Mouse (Mus musculus): ENCODE measurements at regions not wholly inside any gene's neighbourhood (a gene's known extent, or its start where the extent isn't known, plus 50 kb on each side); places are given as distances from the start of the nearest gene placed in this dataset.

- DNase-seq (ENCODE audit: low read depth, low spot score): no peak
Observed at GRCm38 (mm10) chr7:115192482-115192881, 449.0 kb downstream of the Insc start.

GRCm38 (mm10) chr7:115192992-115193761 lies 449.7 kb downstream of the Insc start:
- DNase-seq (ENCODE audit: low read depth, low spot score): no peak

GRCm38 (mm10) chr7:115204916-115205315 lies 461.4 kb downstream of the Insc start:
- DNase-seq (ENCODE audit: low read depth, low spot score): no peak

GRCm38 (mm10) chr7:115206479-115207134 lies 463.1 kb downstream of the Insc start:
- no peak for DNase-seq (ENCODE audit: low read depth, low spot score)

GRCm38 (mm10) chr7:115208781-115209180 lies 465.3 kb downstream of the Insc start:
- DNase-seq (ENCODE audit: low read depth, low spot score): no peak

- no peak for DNase-seq (ENCODE audit: low read depth, low spot score)
Observed at GRCm38 (mm10) chr7:115210012-115210411, 466.5 kb downstream of the Insc start.

- peak; percentile 42 for DNase-seq (ENCODE audit: low read depth, low spot score)
Observed at GRCm38 (mm10) chr7:115216838-115217237, 473.3 kb downstream of the Insc start.

- DNase-seq (ENCODE audit: low read depth, low spot score): no peak
Observed at GRCm38 (mm10) chr7:115217255-115217654, 473.8 kb downstream of the Insc start.

GRCm38 (mm10) chr7:115217712-115218111 lies 474.2 kb downstream of the Insc start:
- DNase-seq (ENCODE audit: low read depth, low spot score): no peak

- no peak for DNase-seq (ENCODE audit: low read depth, low spot score)
Observed at GRCm38 (mm10) chr7:115218596-115219180, 475.2 kb downstream of the Insc start.

- no peak for DNase-seq (ENCODE audit: low read depth, low spot score)
Observed at GRCm38 (mm10) chr7:115222642-115223041, 479.1 kb downstream of the Insc start.

GRCm38 (mm10) chr7:115230525-115230924 lies 487.0 kb downstream of the Insc start:
- DNase-seq (ENCODE audit: low read depth, low spot score): no peak

- no peak for DNase-seq (ENCODE audit: low read depth, low spot score)
Observed at GRCm38 (mm10) chr7:115233850-115234436, 490.4 kb downstream of the Insc start.

- DNase-seq (ENCODE audit: low read depth, low spot score): no peak
Observed at GRCm38 (mm10) chr7:115237131-115237530, 493.6 kb downstream of the Insc start.

- DNase-seq (ENCODE audit: low read depth, low spot score): no peak
Observed at GRCm38 (mm10) chr7:115251591-115252369, 508.3 kb downstream of the Insc start.

GRCm38 (mm10) chr7:115252370-115252750 lies 508.9 kb downstream of the Insc start:
- DNase-seq (ENCODE audit: low read depth, low spot score): no peak

- DNase-seq (ENCODE audit: low read depth, low spot score): no peak
Observed at GRCm38 (mm10) chr7:115258626-115259025, 515.1 kb downstream of the Insc start.

- no peak for DNase-seq (ENCODE audit: low read depth, low spot score)
Observed at GRCm38 (mm10) chr7:115263082-115263481, 519.6 kb downstream of the Insc start.

- DNase-seq (ENCODE audit: low read depth, low spot score): no peak
Observed at GRCm38 (mm10) chr7:115266141-115266540, 522.6 kb downstream of the Insc start.

GRCm38 (mm10) chr7:115270803-115271202 lies 527.3 kb downstream of the Insc start:
- DNase-seq (ENCODE audit: low read depth, low spot score): no peak

- no peak for DNase-seq (ENCODE audit: low read depth, low spot score)
Observed at GRCm38 (mm10) chr7:115274836-115275235, 531.3 kb downstream of the Insc start.

All from WW6 (cell line).